Mouse (Mus musculus): Measurements from ENCODE around the gene Sh3d21. TPM values are rescaled to one million over a fixed set of nuclear protein-coding genes. Genes with fewer than 3 reads are reported as not detected.
"Not testable (repeated sequence)": the region's sequence is repeated elsewhere in the genome, so short reads cannot be mapped to it uniquely, and the experiment has no call there.

The Sh3d21 gene
- total RNA-seq, 2 experiments from 2014 or later, result 0.58 to 1.3 TPM

DNA sequence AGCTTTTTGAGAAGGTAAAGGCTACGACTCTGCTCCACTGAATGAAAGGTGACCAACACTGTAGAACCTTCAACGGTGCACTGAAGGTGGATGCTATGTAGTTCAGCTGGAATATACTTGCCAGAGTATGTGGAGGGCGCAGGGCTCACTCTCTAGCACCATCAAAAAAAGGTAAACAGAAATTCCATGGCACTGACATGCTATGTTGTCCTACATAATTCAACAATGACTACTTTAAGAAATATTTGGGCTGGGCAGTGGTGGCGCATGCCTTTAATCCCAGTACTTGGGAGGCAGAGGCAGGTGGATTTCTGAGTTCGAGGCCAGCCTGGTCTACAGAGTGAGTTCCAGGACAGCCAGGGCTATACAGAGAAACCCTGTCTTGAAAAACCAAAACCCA lies 7.4 kb upstream of the Sh3d21 start:
- DNase-seq; intact Hi-C loops (cut with DNase I): not testable (repeated sequence)

DNA sequence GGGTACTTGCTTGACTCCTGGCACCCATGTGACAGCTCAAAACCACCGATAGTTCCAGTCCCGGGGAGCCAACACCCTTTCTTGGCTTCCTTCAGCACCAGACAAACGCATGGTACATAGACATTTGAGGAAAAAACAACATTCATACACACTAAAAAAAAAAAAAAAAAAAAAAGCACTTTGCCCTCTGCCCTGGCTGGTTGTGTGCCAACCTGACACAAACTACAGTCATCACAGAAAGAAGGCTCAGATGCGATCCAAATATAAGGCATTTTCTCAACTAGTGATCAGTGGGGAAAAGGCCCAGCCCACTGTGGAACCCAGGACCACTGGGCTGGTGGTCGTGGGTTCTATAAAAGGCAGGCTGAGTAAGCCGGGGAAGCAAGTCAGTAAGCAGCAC lies 5.6 kb upstream of the Sh3d21 start:
- intact Hi-C loops (cut with DNase I), result no loop called here
- no peak for DNase-seq

DNA sequence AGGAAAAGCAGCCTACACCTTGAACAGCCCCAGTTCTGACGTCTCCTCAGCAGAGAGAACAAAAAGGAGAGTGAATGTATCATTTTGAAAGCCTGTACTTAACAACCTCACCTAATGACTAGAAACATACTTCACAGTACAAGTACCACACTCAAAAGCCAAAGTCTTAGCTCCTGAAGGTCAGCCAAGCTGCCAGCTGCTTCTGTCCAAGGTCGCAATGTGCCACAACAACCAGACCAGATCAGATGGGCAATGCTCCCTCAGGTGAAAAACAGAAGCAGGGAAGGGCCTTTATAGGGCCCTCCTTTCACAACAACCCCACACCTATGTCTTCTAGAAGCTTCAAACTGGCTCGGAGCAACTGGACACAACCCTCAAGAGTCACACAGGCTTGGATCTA lies 2.8 kb upstream of the Sh3d21 start:
- intact Hi-C loops (cut with DNase I), result no loop called here
- DNase-seq, result no peak

- intact Hi-C loops (cut with DNase I); DNase-seq: not testable (repeated sequence)
Measured at GRCm38 (mm10) chr4:126165092-126165491, 1.8 kb upstream of the Sh3d21 start.

GRCm38 (mm10) chr4:126163685-126164084 lies 394 bp upstream of the Sh3d21 start:
- no peak for DNase-seq
- intact Hi-C loops (cut with DNase I), result no loop called here

DNA sequence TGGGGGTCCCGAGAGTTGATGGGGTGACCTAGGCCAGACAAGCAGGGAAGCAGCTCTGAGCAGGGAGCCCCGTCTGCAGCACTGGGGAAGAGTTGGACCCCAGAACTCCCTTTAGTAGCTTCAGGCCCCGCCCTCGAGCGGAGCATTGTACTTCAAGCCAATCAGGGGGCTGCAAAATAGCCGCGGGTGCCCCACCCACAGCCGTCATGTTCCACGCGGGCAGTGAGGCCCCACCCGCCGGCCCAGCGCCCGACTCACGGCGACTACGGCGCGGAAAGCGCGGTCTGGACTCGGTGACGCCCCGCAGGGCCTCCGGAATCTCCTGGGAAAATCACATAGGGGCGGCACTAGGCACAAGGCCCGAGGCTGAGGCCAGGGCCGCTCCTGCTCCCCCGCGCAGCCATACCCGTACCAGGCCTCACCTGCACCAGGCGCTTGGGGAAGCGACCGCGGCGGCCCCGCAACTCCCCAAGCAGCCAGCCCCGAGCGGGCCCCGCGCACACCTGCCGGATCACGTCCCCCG lies 686 bp downstream of the Sh3d21 start:
- intact Hi-C loops (cut with DNase I), result no loop called here
- peak; percentile 81 for DNase-seq

DNA sequence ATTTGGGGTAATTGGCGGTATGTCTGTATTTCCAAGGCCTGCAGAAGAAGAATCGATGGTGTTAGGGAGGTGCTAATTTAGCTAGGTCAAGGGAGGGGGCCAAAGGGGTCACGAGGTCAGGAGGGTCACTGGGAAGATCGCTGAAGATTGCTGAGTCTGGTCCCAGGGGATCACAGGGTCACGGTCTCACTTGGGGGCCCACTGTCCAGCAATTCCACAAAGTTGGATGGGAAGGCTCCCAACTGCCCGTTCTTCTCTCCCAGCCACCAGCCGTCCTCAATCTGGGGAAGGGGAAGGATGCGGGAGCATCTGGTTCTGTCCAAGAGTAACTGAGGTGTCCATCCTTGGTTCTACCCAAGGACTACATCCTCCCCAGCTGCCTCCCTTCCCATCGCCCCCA lies 1.3 kb downstream of the Sh3d21 start:
- intact Hi-C loops (cut with DNase I), result no loop called here
- no peak for DNase-seq

GRCm38 (mm10) chr4:126161456-126161855 lies 1.8 kb downstream of the Sh3d21 start:
- DNase-seq, result no peak
- intact Hi-C loops (cut with DNase I), result no loop called here

DNA sequence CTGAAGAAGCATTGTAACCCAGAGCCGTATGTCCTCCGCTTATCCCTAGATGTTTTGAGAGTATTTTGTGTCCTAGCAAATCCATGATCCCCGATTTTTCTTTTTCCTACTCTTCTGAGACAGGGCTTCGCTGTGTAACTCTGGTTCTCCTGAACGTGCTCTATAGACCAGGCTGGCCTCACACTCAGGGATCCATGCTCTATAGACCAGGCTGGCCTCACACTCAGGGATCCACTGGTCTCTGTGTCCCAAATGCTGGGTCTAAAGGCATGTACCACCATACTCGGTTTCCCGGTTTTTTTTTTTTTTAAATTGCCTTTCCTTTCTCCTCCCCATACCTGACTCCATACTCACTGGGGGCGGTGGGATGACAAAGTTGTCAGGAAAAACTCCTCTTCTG lies 2.3 kb downstream of the Sh3d21 start:
- no peak for DNase-seq
- intact Hi-C loops (cut with DNase I), result no loop called here

- intact Hi-C loops (cut with DNase I), result no loop called here
- DNase-seq, result no peak
Measured at GRCm38 (mm10) chr4:126159455-126159854, 3.8 kb downstream of the Sh3d21 start.

DNA sequence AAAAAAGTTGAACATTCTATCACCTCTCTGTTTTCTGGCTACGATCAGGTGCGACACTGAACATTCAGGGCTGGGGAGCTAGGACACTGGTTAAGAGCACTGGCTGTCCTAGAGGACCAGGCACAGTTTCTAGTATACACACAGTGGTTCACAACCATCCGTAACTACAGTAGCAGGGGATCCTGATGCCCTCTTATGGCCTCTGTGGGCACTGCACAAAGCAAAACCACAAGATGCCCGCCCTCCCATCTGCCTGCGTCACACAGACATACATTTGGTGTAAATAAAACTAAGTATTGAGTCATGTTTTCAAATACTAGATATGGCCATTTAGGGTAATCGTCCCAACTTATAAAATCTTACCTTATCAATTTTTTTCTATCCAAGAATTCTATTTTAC lies 5.7 kb downstream of the Sh3d21 start:
- intact Hi-C loops (cut with DNase I), result no loop called here
- DNase-seq, result no peak

GRCm38 (mm10) chr4:126156617-126157016 lies 6.7 kb downstream of the Sh3d21 start:
- DNase-seq, result no peak
- intact Hi-C loops (cut with DNase I), result no loop called here

- intact Hi-C loops (cut with DNase I), result no loop called here
Measured at GRCm38 (mm10) chr4:126155869-126156268, 7.4 kb downstream of the Sh3d21 start.

GRCm38 (mm10) chr4:126155183-126155582 lies 8.1 kb downstream of the Sh3d21 start:
- DNase-seq, result no peak
- intact Hi-C loops (cut with DNase I), result no loop called here

More at GRCm38 (mm10) chr4:126155869-126156268, 7.4 kb downstream of the Sh3d21 start:
- no peak for DNase-seq

- DNase-seq, result no peak
- intact Hi-C loops (cut with DNase I), result no loop called here
Measured at GRCm38 (mm10) chr4:126152864-126153263, 10.4 kb downstream of the Sh3d21 start.

DNA sequence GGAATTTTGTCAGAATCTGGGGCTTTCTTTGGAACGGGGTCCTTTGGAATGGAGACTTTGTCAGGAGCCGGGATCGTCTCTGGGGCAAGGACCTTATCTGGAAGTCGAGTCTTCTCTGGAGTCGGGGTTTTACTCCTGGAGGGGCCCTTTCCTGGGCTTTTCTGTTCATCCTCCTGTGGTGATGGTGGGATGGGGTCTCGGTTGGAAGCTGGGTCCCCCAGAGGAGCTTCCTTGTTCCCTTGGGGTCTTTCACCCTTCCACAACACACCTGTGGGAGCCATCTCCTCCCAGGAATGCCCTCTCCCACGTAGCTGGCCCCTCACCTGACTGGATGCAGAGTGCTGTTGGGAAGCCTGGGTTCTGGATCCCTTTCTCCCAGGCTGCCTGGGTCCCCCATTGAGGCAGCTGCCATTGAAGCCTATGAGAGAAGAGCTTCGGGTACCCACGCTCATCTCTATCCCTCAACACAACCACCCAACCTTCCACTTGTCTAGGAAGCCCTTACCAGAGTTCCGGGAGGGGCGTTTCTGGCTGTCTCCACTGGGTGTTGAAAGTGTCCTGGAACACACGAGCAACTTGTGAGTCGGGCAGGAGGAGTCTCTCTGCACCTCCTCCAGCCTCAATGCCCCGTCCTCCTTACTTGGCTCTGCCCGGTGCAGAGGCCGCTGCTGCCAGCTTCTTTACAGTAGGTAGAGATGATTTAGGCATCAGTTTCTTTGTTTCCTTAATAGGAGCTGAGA lies 11.4 kb downstream of the Sh3d21 start:
- DNase-seq, result no peak
- intact Hi-C loops (cut with DNase I), result no loop called here

DNA sequence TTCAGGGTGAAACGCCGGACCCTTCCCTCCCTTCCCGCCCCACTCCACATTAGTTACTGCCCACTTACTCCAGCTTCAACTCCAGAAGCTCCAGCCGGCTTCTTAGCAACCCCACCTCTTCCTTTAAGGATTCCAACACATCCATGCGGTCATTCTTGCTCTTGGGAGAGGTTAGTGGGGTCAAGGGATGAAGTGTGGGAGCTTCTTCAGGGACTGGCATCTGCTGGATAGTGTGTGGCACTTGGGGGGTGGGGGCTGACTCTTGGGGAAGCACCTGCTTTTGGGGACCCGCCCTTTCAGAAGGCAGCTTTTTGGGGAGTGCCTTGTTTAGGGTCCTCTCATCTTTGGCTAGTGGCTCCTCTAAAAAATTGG lies 12.4 kb downstream of the Sh3d21 start:
- no peak for DNase-seq
- intact Hi-C loops (cut with DNase I), result no loop called here

- DNase-seq, result no peak
- intact Hi-C loops (cut with DNase I), result no loop called here
Measured at GRCm38 (mm10) chr4:126150297-126150948, 12.9 kb downstream of the Sh3d21 start.

GRCm38 (mm10) chr4:126149798-126150197 lies 13.5 kb downstream of the Sh3d21 start:
- intact Hi-C loops (cut with DNase I), result no loop called here
- DNase-seq, result no peak

GRCm38 (mm10) chr4:126149041-126149676 lies 14.1 kb downstream of the Sh3d21 start:
- intact Hi-C loops (cut with DNase I), result no loop called here

DNA sequence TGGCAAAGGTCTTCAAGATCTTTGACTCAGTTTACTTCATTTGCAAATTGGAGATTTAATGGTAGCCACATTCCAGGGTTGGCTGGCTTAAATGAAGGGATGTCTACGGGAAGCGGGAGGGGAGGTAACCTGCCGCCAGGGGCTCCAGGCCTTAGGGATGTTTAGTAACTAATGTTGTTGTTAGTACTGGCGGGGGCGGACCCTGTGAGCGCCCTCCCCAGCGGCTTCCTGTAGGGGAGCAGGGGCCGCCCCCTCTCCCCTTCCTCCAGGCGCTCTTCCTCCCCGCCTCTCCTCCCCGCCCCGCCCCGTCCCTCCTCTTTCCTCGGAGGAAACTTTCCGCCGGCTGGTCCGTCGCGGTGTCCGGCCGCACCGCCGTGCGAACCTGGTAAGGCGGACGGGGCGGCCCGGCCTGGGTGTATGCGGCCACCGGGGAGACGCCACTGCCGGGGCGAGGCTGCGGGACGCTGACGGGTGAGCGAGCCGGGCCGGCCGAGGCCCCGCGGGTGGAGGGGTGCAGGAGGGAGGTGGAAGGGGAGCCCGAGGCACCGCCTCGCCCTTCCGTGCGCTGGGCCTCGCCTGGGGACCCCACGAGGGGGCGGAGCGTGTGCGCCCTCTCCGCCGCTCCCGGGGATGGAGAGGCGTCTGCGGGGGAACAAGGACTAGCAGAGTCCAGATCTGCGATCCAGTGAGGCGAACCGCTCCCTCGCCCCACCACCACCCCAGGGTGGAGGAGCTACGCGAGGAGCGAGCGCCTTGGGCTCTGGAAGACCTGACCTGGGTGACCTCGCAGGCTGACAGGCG lies 14.9 kb downstream of the Sh3d21 start:
- no peak for DNase-seq
- intact Hi-C loops (cut with DNase I), result no loop called here

More at GRCm38 (mm10) chr4:126149041-126149676, 14.1 kb downstream of the Sh3d21 start:
- DNase-seq, result no peak
